Mouse (Mus musculus): ENCODE results near the gene Adgrl1.

DNA sequence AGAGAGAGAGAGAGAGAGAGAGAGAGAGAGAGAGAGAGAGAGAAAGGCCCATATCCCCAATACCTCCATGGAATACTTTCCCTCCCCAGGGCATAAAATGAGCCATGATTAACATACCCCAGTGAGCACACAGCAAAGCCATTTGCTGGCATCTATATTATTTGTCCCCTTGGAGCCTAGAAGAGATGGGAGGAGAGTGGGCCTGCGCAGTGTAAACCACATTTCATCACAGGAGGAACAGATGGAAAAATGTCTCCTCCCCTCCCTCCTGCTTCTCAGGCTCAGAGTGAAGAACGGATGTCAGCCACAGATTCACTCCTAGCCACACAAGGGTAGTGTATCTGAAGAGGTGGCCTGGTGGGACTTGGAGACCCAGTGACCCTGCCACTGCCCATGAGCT is 11.5 kb upstream of the Adgrl1 start:
- TF ChIP-seq CTCF (IDR thresholded peaks at IDR 0.05; ENCODE audit: borderline replicate concordance, insufficient read depth, low read length) (no peak), POLR2A (IDR thresholded peaks at IDR 0.05; ENCODE audit: low read depth, low read length) (no peak)
